Mouse (Mus musculus) monocyte, adult 2 months (primary cell): ENCODE measurements around the gene Unc5b.
"Not testable (repeated sequence)": the region's sequence is repeated elsewhere in the genome, so short reads cannot be mapped to it uniquely, and the experiment has no call there.

Experiments
- DNase-seq, 2 experiments: peaks; one replicate each; pipeline ENCODE4 v3.0.0; 2022; ENCODE audit warnings: low spot score in 2 of 2, low read depth in 1 of 2

Unc5b gene

DNA sequence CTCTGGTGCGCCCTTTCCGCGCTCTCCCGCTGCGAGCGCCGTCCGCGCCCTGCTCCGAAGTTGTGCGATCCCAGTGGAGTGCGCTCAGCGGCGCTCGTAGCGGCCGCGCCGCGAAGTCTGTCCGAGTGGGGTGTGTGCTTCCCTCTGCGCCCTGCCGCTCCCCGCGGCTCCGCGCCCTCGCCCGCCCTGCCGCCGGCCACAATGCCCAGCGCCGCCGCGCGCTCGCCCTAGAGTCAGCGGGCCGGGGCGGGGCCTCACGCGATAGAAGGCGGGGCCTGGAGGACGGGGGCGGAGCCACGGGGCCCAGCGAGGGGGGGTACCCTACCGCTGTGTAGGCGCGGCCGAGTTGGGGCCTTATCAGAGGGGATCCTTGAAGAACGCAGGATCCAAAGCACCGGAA lies at the start of gene Unc5b:
TSS of gene Unc5b (minus strand) at position 203 of the 400 bp plus-strand sequence.
- peak; percentile 31 to 47 for DNase-seq

DNA sequence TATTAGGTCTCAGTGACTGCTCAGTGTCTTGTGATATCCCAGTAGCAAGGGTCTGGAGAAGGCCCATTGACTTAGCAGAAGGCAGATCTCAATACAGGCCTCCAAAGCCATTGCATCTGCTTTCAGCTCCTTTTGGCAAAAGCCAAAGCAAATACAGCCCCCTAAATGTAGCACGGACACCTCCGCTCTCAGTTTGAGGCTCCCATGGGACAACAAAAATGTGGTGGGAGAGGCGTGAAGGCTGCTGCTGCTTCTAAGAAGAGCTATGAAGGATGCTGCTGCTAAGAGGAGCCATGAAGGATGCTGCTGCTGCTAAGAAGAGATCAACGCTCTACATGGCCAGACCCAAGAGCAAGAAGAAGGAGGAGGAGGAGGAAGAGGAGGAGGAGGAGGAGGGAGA lies 48.4 kb upstream of the Unc5b start:
- no peak for DNase-seq

DNA sequence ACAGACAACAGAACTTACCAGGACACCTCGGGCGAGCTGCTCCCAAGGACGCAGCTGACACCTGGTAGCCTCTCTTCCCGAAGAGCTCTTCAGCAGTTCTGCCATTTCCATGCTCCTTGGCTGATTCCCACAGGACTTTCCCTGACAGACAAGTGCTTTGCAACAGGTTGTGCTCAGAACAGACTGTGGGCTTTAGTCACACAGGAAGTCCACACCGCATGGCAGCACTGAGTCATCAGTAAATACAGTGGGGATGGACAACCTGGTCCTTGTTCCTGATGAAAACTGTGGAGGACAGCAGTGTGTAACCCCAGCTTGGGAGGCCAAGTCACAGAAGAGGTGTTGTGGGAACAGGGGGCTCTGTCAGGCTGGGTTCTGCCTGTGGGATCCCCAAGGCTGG lies 45.7 kb upstream of the Unc5b start:
- no peak for DNase-seq

DNA sequence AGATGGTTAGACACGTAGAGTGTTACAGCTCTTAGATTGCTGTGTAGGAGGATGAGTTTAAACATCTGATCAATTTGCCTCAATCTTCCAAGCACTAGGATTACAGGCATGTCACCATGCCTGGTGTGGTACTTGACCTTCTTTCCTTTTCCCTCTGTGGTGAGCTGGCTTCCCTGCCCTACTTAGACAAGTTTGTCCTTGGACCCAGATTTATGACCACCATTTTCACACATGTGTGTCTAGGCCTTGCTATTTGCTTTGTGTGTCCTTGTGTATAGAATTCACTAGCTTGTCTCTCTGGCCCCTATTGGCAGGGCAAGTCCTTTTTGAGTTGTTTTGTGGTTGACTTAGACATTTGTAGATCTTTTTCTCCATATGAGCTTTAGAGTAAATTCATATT lies 43.6 kb upstream of the Unc5b start:
- no peak for DNase-seq

DNA sequence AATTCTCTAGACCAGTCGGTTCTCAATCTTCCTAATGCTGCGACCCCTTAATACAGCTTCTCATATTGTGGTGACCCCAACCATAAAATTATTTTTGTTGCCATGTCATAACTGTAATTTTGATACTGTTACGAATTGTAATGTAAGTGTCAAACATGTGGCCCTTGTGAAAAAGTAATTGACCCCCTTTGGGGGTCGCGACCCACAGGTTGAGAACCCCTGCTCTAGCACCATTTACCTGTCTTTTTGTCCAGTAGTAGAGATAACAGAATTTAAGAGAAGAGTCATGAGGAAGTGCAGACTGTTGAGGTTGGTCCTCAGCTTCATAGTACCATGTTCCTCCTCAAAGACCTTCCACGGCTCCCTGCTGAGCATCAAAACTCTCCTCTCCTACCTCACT lies 31.9 kb upstream of the Unc5b start:
- DNase-seq, result no peak

DNA sequence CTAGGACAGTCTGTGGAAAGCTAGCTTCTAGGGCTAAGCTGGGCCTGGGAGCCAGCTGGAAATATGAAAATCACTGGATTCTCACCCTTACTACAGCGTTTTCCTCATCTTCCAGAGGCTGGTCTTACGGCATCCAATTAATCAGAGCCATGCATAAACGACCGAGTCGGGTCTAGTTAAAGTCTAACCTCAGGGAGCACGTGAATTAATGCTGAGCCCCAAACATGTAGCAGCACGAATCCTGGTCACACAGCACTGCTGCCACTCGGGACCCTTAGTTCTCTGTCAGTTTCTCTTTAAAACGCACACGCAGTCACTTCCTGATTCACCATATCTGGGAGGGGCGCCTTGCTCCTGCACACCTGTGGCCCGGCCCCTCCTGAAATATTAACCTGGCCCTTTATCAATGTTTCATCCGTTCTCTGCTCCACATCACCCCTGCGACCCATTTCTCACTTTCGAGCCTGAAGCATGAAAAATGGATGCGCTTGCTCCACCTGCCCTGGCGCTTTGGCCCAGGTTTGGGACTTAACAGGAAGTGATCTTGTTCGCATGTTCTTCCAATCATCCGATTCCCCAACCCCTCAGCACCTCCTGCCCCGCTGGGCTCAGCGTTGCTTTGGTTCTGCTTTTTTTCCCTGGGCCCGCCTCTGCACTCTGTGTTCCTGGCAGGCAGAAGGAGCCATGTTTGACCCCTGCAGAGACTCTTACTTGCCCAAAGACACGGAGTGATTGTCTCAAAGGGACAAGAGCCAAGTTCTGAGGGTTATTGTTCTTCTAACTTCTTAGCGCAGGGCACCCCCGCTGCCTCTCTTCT lies 31.3 kb upstream of the Unc5b start:
- no peak for DNase-seq

DNA sequence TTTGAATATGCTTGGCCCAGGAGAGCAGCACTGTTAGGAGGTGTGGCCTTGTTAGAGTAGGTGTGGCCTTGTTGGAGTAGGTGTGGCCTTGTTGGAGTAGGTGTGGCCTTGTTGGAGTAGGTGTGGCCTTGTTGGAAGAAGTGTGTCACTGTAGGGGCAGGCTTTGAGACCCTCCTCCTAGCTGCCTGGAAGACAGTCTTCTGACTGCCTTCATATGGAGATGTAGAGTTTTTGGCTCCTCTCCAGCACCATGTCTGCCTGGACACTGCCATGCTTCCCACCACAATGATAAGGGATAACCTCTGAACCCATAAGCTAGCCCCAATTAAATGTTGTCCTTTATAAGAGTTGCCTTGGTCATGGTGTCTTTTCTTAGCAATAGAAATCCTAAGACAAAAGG lies 13.9 kb upstream of the Unc5b start:
- DNase-seq, result not testable (repeated sequence)

DNA sequence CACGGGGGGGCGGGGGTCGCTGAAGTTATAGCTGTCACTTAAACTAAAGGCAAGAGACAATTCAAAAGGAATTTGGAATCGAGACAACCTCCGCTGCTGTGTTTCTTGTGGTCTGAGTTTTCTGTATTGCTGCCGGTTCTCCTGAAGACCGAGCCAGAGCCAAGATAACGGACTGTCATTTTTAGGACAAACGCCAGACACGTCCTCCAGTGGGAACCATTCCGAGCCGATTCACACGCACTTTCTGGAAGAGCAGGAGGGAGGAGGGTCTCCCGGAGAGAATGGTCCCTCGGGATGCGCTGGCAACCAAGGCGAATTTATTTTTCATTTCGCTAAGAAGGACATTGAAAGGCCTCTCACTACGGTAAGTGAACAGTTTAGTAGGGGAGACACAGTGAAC lies 7.4 kb upstream of the Unc5b start:
- DNase-seq, result no peak

DNA sequence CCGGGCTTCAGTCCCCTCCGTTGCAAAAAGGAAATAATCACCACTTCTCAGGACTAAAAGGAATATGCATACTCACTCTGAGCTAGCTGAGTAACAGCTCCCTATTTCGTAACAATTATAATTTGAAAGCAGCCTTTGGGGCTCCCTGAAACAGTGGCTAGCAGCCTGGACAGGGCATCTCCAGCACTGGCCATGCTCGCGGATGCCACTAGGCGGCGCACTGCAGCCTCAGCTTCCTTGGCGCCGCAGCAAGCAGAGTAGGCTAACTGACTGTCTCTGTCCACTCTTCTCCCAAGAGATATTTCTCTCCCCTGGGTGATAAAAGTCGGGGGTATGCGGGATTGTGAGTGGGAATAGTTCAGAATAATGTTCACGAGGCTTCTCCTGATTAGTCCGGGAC lies 3.6 kb upstream of the Unc5b start:
- peak; percentile 18 to 38 for DNase-seq

DNA sequence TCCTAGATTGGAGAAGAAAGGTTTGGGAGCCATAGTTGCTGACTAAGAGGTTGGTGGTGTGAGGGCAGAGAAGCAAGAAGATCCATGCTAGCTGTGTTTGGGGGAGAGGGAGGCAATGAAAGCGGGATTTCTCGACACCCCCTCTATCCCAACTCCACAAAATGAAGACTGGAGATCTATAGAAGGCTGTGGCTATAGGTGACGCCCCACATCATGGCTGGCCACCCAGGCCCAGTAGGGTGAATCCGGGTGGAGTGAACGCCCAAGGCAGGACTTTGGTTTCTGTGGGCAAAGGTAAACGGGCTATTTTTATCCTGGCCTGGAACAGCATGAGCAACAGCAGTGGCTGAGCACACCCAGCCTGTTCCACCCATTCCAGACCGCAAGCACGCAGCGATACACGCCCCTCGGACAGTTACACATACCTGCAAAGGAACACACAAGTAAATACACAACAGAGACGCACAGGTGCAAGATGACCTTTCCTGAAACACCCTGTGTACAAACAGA lies 1.3 kb upstream of the Unc5b start:
- DNase-seq, result no peak

DNA sequence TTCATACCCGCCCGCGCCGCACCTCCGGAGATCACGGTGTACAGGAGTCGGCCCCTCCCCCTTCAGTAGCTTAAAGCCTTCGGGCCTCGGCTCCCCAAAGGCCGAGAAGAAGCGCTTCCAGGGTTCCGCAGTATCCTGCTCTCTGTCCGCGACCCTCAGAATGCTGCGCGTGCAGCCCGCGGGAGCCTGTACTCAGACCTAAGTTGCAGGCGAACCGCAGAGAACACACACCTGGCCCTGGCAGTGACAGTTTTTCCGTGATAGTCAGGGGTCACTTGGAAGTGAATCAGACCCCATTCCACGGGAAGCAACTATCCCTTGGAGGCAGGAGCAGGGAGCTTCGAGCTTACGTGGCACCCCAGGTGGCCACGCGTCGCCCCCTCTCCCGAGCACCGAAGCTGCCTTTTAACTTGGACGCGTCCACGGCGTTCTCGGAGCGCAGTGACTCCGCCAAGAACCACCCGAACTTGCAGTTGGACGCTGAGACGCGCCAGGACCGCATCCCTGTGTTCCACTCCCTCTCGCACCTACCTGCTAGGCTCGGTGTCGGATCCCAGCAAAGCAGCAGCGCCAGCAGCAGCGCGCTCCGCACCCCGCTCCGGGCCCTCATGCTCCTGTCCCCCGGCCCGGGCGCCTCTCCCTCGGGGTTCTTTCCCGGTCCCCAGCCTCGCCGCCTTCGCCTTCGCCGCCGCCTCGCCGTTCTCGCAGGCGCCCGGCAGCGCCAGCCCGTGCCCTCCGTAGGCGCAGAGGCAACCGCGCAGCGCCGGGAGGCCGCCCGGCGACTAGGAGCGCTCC lies 628 bp downstream of the Unc5b start:
- no peak for DNase-seq

DNA sequence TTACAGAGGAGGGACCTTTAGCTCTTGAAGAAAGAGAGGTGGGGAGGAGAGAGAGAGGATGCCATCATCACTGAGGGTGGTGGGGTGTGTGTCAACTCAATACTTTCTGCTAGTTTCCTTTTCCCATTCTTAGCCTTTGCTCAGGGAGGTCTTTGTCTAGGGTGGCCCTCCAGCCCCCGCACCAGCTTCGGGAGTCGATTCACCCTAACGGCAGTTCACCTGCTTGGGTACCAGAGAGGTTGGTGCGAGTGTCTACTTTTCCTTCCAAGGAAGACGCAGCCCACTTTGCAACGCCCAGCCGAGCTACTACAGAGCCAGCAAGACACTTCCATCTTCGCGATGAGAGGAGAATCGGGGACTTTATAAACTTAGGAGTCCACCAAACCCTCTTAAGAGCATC lies 1.4 kb downstream of the Unc5b start:
- DNase-seq, result no peak

DNA sequence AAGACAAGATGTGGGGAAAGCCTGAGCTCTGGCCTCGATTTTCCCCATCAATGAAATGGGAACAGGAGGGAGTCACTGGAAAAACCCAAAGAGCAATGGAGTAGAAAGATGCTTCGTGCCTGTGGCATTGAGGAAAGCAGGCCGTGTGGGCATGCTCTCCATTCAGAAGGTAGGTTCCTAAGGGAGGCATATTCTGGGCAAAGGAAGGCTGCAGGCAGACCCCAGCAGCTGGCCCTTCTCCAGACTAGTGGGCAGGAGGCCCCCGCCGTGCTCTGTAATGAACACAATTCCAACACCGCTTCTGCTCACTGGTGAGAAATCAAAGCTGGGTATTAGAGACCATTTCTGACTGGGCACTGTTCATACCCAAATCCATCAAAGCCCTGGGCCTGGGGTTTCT lies 2.3 kb downstream of the Unc5b start:
- DNase-seq, result no peak

DNA sequence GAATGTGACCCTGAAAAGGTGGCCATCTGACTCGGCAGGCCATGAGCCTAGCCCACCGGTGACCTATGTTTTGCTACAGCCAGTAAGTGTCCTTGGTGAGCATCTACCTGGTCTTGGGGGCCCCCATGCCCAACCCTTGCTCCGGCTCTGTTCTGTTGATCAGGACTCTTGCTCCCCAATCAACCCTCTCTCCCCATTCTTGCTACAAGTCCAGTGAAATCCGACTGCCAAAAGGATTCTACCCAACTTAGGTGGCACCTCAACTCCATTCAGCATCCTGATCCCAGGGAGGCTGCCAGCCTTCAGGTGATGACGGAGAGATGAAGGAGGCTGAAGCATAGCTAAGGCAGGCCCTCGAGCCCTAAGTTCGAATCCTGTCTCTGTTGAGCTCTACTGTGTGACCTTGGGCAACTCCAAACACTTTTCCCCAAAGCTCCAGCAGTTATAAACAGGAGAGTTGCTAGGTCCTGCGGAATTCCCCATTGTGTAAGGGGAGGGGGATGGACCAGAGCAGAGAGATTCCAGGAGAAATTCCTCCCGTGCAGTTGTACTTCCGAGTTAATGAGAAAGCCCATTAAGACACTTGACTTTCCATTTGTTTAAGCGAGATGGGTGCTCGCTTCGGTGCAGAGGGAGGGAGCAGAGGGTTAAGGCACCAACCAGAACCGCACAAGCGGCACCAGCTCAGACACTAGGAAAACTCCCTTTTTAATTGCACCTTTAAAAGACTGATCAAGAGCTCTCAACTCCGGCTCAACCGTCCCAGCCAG lies 3.3 kb downstream of the Unc5b start:
- no peak for DNase-seq

DNA sequence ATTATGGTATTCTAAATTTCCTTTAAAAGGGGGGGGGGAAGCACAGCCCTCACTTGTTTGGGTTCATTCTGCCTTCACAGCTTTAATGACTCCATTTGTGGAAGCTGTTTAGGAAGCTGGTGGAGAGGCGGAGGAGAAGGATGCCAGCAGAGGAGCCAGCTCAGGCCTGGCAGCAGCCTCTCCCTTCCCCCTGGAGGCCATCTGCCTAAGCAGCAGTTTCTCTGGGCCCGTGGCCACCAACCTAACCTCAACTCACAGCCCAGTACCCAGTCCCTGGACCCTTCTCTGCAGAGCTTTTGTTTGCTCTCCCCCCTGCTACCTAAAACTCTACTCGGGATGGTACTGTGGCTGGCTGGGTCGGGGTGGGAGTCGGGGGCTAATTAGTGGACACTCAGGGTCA lies 4.1 kb downstream of the Unc5b start:
- DNase-seq, result no peak

DNA sequence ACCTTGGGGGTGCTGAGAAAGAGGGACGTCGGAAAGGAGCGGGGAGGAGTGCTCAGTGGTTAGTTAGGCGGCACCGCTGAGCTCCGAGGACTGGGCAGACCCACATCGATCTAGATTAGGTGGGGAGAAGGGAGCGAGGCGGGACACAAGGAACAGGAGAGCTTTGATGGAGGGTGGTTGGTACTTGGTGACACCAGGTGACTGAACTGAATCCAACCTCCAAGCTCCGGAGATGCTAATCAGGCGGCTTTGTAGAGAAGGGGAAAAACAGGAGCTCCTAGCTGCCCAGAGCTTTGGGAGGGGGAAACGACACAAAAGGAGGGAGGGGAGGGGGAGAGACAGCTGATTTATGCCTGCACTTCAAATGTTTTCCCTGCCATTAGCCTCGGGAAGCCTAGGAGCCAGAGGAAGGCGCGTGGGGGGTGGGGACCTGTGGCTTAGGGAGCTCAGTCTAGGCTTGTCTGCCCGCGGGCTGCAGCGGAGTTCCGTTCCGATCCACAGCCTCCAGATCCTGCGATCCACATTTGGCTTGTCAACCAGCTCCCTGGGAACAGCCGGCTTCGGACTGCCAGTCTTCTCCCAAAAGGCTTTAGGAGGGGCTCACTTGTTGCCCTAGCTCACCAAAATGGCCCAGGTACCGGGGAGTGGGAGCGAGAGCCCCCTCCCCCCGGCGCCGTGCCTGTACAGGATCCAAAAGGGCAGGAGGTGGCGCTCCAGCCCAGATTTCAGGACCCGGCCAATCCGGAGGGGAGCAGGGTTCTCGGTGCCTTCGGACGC lies 4.7 kb downstream of the Unc5b start:
- DNase-seq, result no peak

DNA sequence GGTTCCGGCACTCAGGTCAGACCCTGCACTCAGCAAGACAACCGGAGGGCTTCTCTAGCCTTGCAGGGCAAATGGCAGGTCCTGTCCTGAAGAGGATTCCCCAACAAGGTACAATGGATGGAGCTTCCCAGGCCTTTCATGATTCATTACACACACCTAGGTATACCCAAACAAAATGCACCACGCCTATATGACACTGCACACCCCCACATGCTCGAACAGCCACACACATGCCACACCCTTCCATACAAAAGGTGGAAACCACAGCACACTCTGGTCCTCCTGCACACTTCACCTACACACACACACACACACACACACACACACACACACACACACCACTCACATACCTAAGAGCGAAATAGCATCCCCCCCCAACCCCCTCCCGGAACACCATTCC lies 5.4 kb downstream of the Unc5b start:
- no peak for DNase-seq

DNA sequence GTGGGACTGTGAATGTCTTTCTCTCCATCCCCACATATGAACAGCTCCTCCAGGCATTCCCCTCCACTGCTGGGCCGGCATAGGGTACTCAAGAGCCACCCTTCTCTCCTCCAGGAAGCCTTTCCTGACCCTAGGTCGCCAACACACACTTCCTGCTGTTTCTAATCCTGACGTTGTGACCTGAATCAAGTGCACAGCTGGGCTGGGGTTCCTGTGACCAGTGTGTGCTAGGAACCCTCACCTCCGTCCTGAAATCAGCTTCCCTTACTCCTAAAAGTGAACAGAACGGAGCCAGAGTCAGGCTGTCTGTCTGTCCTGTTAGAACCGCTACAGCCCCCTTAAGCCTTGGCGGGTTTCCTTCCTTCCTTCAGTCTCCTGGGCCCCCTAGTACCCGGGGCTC lies 7.6 kb downstream of the Unc5b start:
- DNase-seq, result no peak

DNA sequence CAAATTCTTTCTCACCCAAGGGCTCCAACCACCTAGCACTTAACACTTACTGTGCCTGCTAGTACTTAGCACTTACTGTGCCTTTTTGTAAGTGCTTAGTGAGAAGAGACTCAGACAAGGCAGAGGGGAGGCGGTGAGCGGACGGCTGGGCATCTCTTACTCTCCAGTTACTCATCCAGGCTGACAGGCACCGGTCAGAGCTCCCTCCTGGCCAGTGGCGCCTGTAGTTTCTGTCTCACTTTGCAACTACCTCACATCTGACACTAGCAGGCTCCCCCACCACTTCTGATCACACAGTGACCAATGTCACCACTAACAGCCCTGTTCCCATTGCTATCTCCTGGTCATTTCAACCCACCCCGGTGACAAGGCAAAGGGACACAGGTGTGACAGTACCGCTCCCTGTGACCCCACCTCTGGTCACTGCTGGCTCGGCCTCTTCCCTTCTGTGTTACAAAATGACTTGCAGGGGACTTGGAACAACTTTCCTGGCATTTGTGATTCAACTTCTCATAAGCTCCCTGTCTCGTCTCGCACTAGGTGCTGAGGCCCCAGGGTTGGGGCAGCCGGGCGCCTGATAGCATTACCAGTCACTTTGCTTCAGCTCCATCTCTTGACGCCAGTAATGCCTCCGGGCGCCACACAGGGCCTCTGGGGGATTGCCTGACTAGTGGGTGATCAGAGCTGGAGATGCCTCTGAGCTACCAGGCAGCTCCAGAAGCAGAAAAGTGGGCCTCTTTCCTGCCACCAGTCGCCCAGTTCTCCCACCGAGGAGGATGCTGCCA lies 8.5 kb downstream of the Unc5b start:
- no peak for DNase-seq

DNA sequence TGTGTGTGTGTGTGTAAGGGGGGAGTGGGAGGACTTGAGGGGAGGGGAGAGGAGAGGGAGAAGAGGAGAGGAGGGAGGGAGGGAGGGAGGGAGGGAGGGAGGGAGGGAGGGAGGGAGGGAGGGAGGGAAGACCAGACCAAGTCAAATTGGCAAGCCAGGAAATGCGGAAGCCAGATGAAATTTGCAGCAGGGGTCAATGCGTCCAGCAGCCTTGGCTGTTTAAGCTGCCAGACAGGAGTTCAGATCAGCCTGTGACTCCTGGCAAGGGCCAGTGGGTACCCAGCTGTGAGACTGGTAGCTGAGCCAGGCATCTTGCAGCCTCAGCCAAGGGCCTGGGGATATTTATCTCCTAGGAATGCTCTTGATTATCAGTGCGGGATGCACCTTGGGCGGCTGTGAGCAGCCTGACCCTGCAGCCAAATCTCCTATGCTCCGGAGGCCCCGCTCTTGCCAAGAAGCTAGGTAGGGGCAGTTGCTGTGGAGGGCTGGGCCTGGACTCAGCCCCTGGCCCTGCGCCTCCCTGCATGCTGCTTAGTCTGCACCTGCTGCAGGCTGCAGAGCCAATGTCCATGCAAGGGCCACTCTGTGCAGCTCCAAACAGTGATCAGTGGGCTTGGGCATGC lies 9.5 kb downstream of the Unc5b start:
- DNase-seq, result no peak
